Mouse (Mus musculus): ENCODE data around the gene Bag6.

- TF ChIP-seq CTCF (IDR thresholded peaks at IDR 0.05; ENCODE audit: low read depth, low read length) (no peak), TAL1 (conservative IDR thresholded peaks at IDR 0.05; ENCODE audit: low read depth, low read length) (no peak), POLR2AphosphoS5 (IDR thresholded peaks at IDR 0.05; ENCODE audit: insufficient replicate concordance, low read depth, low read length) (no peak), GATA1 (IDR thresholded peaks at IDR 0.05; ENCODE audit: borderline replicate concordance, low read length) (no peak), GATA2 (IDR thresholded peaks at IDR 0.05; ENCODE audit: borderline replicate concordance, low read depth, low read length) (no peak)
Observed at GRCm38 (mm10) chr17:35127017-35127416, 8.0 kb upstream of the Bag6 start.

All from G1E (cell line).